Mouse (Mus musculus) midbrain, postnatal 0 days (tissue): ENCODE results near the gene Gtf2ird1. TPM values are rescaled to one million over a fixed set of nuclear protein-coding genes. Genes with fewer than 3 reads are reported as not detected.
"Not testable (repeated sequence)": the region's sequence is repeated elsewhere in the genome, so short reads cannot be mapped to it uniquely, and the experiment has no call there.

Experiments
- ATAC-seq: fragments of 200-750 bp; cut with Nextera tagmentation; 2 replicates; pipeline ENCODE4 v1.8.0; 2017; ENCODE audit warnings: moderate number of reproducible peaks, mild to moderate bottlenecking, moderate TSS enrichment, moderate library complexity; ENCODE audit not compliant: low FRiP score
- DNase-seq: peaks from one replicate; pipeline ENCODE4 v3.0.0-alpha.2; 2015; ENCODE audit warnings: low spot score
- H3K27ac ChIP-seq: fragments of 300-500 bp; sonication (generic); 2 replicates; pipeline ENCODE4 v1.5.1; 2014; ENCODE audit warnings: low read depth, mild to moderate bottlenecking, low read length, mixed read lengths
- H3K27me3 ChIP-seq: fragments of 300-500 bp; sonication (generic); 2 replicates; pipeline ENCODE4 v1.6.1; 2014; ENCODE audit warnings: low read length, control low read depth, mixed read lengths; ENCODE audit not compliant: insufficient read depth
- H3K36me3 ChIP-seq: fragments of 300-500 bp; sonication (generic); 2 replicates; pipeline ENCODE4 v1.6.1; 2014; ENCODE audit warnings: low read length, control low read depth, mixed read lengths; ENCODE audit not compliant: insufficient read depth
- H3K4me1 ChIP-seq: fragments of 300-500 bp; sonication (generic); 2 replicates; pipeline ENCODE4 v1.6.1; 2014; ENCODE audit warnings: mild to moderate bottlenecking, control low read depth, antibody characterized with exemption, low read length, mixed read lengths; ENCODE audit not compliant: insufficient read depth
- H3K4me2 ChIP-seq: fragments of 300-500 bp; sonication (generic); 2 replicates; pipeline ENCODE4 v1.6.1; 2014; ENCODE audit warnings: low read depth, mild to moderate bottlenecking, low read length, mixed read lengths; ENCODE audit not compliant: poor library complexity, severe bottlenecking
- H3K4me3 ChIP-seq: fragments of 300-500 bp; sonication (generic); 2 replicates; pipeline ENCODE4 v1.5.1; 2014; ENCODE audit warnings: low read depth, mild to moderate bottlenecking, low read length, moderate library complexity
- H3K9ac ChIP-seq: fragments of 300-500 bp; sonication (generic); replicated peaks from 2 replicates; pipeline ENCODE4 v1.6.1; 2014; ENCODE audit warnings: mild to moderate bottlenecking, low read length, moderate library complexity, mixed read lengths; ENCODE audit not compliant: poor library complexity, severe bottlenecking
- H3K9me3 ChIP-seq: fragments of 300-500 bp; sonication (generic); 2 replicates; pipeline ENCODE4 v1.6.1; 2016; ENCODE audit warnings: low read length, control low read depth
- CTCF ChIP-seq: IDR thresholded peaks from 2 replicates; pipeline ENCODE4 v1.5.1; 2016; ENCODE audit warnings: antibody characterized with exemption, mild to moderate bottlenecking
- WGBS: fragments of 180-500 bp; shearing (Covaris S2); extraction: QIAGEN DNeasy Blood & Tissue Kit; methylation state at CpG from one replicate; pipeline ENCODE4 v1.1.7; 2014; 5-methylcytosine and 5-hydroxymethylcytosine counted together
- polyA plus RNA-seq: library from polyadenylated mRNA; unstranded; fragments of >200 nt; fragmentation: Nextera tagmentation; extraction: Ambion mirVana; gene quantifications from 2 replicates; pipeline ENCODE4 v1.2.1, GENCODE M21; 2015
- total RNA-seq: library from RNA; depleted of rRNA; stranded (reverse); fragments of >200 nt; gene quantifications from 2 replicates; pipeline ENCODE4 v1.2.3, GENCODE M21; 2014

Gtf2ird1 gene
- total and polyA plus RNA-seq, 2 experiments from 2014 or later, result 53.4 to 54.3 TPM

DNA sequence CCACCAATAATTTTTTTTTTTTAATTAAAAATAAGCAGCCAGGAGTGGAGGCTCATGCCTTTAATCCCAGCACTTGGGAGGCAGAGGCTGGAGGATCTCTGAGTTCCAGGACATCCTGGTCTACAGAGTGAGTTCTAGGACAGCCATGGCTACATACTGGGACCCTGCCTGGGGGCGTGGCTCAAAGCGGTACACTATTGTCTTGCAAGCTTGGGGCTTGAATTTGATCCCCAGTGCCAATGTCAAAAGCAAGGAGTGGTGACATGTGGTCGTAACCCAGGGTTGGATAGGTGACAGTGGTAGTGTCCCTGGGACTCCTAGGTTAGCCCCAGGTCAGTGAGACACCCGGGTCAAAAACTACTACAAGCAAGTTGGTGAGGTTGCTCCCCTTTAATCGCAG lies 114.8 kb downstream of the Gtf2ird1 start:
- H3K36me3 ChIP-seq, result no peaks in the 10 kb centered on the region
- H3K4me2 ChIP-seq, result no peak overlapping the region
- no peak overlapping the region for H3K27ac ChIP-seq
- no peaks in the 10 kb centered on the region for H3K27me3 ChIP-seq
- DNase-seq (no peak), ATAC-seq (no peak)
- no peak overlapping the region for H3K9ac ChIP-seq
- TF ChIP-seq CTCF, result no peak
- no peaks in the 10 kb centered on the region for H3K4me1 ChIP-seq
- WGBS, result 93% methylated on average over 5 of the region's 5 CpGs
- H3K4me3 ChIP-seq, result no peak overlapping the region
- no peaks in the 10 kb centered on the region for H3K9me3 ChIP-seq

GRCm38 (mm10) chr5:134341321-134341720 lies 115.2 kb downstream of the Gtf2ird1 start:
- no peak for ATAC-seq

DNA sequence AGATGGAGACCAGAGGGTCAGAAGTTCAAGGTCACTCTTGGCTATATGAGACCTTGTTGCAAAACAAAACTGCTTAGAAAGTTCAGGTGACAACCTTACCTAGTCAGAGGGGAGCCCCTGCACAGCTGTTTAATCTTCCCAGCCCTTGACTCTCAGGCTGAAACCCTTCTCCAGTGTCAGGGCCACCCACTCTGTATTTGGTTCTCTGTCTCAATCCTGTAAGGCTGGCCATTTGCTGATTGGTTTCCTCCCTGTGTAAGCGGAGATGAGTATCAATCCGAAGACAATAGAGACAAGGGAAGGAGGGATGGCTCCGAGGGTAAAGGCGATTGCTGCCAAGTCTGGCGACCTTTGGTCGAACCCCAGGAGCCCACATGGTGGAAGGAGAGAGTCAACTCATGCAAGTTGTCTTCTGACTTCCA lies 116.4 kb downstream of the Gtf2ird1 start:
- no peaks in the 10 kb centered on the region for H3K36me3 ChIP-seq
- no peak for DNase-seq
- H3K4me2 ChIP-seq, result no peak overlapping the region
- ATAC-seq, result no peak
- no peak overlapping the region for H3K4me3 ChIP-seq
- H3K27me3 ChIP-seq, result no peaks in the 10 kb centered on the region
- no peak overlapping the region for H3K27ac ChIP-seq
- TF ChIP-seq CTCF, result no peak
- 16% methylated on average over 6 of the region's 6 CpGs for WGBS
- H3K9me3 ChIP-seq, result no peaks in the 10 kb centered on the region
- no peak overlapping the region for H3K9ac ChIP-seq
- no peaks in the 10 kb centered on the region for H3K4me1 ChIP-seq

More at GRCm38 (mm10) chr5:134341321-134341720, 115.2 kb downstream of the Gtf2ird1 start:
- WGBS, result 65% methylated on average over 10 of the region's 10 CpGs
- no peaks in the 10 kb centered on the region for H3K9me3 ChIP-seq
- H3K4me1 ChIP-seq, result no peaks in the 10 kb centered on the region
- no peak overlapping the region for H3K4me3 ChIP-seq
- H3K9ac ChIP-seq, result no peak overlapping the region
- no peaks in the 10 kb centered on the region for H3K27me3 ChIP-seq
- TF ChIP-seq CTCF, result peak; percentile 78
- peak; percentile 79 for DNase-seq
- no peak overlapping the region for H3K27ac ChIP-seq
- H3K4me2 ChIP-seq, result no peak overlapping the region
- no peaks in the 10 kb centered on the region for H3K36me3 ChIP-seq

DNA sequence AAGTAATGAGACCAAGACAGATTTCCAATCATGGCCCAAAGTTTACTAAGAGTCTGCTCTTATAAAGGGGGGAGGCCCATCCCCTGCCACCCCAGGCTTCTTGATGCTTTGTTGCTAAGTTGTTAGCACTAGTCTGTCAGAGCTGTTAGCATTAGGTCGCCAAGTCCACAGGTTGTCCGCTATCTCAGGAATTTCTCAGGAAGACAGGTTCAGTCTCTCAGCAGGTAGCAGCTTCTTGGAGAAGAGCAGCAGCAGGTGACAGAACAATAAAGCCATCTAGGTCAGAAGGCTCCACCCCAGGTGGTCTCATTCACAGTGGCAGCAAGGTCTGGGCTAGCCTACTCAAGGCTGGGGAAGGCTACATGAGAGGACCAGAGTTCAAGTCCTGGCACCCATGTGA lies 119.5 kb downstream of the Gtf2ird1 start:
- not testable (repeated sequence) for ATAC-seq

GRCm38 (mm10) chr5:134332743-134333142 lies 123.8 kb downstream of the Gtf2ird1 start:
- H3K27ac ChIP-seq, result no peak overlapping the region; the same call in 1 of the 2 replicates
- no peaks in the 10 kb centered on the region for H3K9me3 ChIP-seq
- no peak overlapping the region for H3K4me2 ChIP-seq
- DNase-seq, result no peak
- no peak overlapping the region for H3K4me3 ChIP-seq
- no peaks in the 10 kb centered on the region for H3K36me3 ChIP-seq
- H3K27me3 ChIP-seq, result no peaks in the 10 kb centered on the region
- WGBS, result 28% methylated on average over 8 of the region's 8 CpGs
- ATAC-seq, result no peak
- H3K9ac ChIP-seq, result no peak overlapping the region
- TF ChIP-seq CTCF, result no peak
- H3K4me1 ChIP-seq, result no peaks in the 10 kb centered on the region

More for the DNA sequence above, 119.5 kb downstream of the Gtf2ird1 start:
- WGBS, result 67% methylated on average over 2 of the region's 2 CpGs
- H3K4me1 ChIP-seq, H3K9ac ChIP-seq, H3K36me3 ChIP-seq, DNase-seq, H3K4me3 ChIP-seq, H3K27ac ChIP-seq, H3K9me3 ChIP-seq, H3K27me3 ChIP-seq, H3K4me2 ChIP-seq: not testable (repeated sequence)

- ATAC-seq (no peak), DNase-seq (no peak)
- no peaks in the 10 kb centered on the region for H3K4me1 ChIP-seq
- 87% methylated on average over 2 of the region's 2 CpGs for WGBS
- H3K4me3 ChIP-seq, result no peak overlapping the region
- no peak overlapping the region for H3K4me2 ChIP-seq
- no peaks in the 10 kb centered on the region for H3K36me3 ChIP-seq
- no peaks in the 10 kb centered on the region for H3K27me3 ChIP-seq
- H3K27ac ChIP-seq, result no peak overlapping the region
- no peak overlapping the region for H3K9ac ChIP-seq
- no peak for TF ChIP-seq CTCF
- no peaks in the 10 kb centered on the region for H3K9me3 ChIP-seq
Observed at GRCm38 (mm10) chr5:134330082-134330481, 126.4 kb downstream of the Gtf2ird1 start.
